Mouse (Mus musculus): ENCODE measurements around the gene Cntnap4. TPM values are rescaled to one million over a fixed set of nuclear protein-coding genes. Genes with fewer than 3 reads are reported as not detected.
"Not testable (repeated sequence)": the region's sequence is repeated elsewhere in the genome, so short reads cannot be mapped to it uniquely, and the experiment has no call there.

Cntnap4 gene
- total RNA-seq, 2 experiments from 2014 or later = not detected

DNA sequence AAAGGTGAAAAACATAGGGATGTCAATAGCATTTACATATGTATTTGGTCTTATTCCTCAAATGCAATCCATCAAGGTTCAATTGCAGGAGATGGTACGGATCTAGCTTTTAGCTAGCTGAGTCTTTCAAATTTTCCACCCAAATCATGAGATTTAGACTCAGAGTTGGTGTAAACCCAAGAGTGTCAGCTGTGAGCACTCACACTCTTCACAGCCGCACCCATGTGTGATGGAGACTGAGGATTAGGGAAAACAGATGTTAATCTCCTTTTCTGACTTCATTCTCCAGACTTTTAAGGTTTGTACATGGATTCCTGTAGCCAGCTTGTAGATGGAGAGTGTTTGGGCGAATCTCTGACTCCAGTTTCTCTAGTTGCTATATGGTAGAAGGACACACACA, 147.1 kb downstream of the Cntnap4 start:
- no peak for DNase-seq
- intact Hi-C loops (cut with DNase I) = no loop called here

DNA sequence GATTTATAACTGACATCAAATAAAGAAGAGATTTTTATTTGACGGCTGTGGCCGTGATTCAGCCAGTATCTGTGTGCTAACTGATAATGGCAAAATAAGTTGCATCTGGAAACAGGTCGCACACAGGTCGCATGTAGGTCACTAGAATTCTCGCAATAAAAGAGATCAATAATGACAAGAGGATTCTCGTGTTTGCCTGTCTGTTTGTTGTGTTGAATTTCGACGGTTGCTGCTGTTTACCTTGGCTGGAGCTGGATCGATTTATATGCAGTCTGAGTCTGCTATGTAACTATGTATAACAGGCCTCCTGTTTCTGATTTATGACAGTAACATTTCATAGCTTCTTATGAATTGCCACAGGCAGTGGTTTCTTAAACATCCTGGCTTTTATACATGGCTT, 155.1 kb downstream of the Cntnap4 start:
- intact Hi-C loops (cut with DNase I) = no loop called here

GRCm38 (mm10) chr8:112730583-112731432, 161.0 kb downstream of the Cntnap4 start:
- DNase-seq = no peak
- intact Hi-C loops (cut with DNase I) = no loop called here

More for the DNA sequence above, 155.1 kb downstream of the Cntnap4 start:
- no peak for DNase-seq

- no peak for DNase-seq
- intact Hi-C loops (cut with DNase I) = no loop called here
Observed at GRCm38 (mm10) chr8:112735575-112735974, 165.7 kb downstream of the Cntnap4 start.

- intact Hi-C loops (cut with DNase I) = no loop called here
- DNase-seq = no peak
Observed at GRCm38 (mm10) chr8:112743331-112743730, 173.5 kb downstream of the Cntnap4 start.

GRCm38 (mm10) chr8:112747296-112747695, 177.5 kb downstream of the Cntnap4 start:
- DNase-seq = no peak
- intact Hi-C loops (cut with DNase I) = no loop called here

DNA sequence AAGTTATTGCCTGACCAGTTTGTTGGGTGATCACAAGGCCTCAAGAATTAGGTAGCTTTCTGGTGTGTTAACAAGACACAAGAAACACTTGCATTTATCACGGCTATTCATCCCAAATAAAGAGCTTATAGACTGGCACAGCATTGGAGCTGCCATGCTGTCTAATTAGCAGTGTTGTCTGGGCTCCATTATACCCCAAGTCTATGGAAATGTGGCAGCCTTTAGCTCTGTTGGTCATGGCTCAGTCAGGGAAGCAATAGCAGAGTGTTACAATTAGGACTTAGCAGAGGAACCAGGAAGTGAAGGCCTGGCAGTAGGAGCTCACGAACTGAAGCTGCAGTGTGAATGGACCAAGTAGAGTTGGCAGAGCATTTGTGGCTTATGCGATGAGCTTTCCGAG, 185.3 kb downstream of the Cntnap4 start:
- intact Hi-C loops (cut with DNase I) = no loop called here
- DNase-seq = no peak

- no peak for DNase-seq
- intact Hi-C loops (cut with DNase I) = no loop called here
Observed at GRCm38 (mm10) chr8:112803058-112803457, 233.2 kb downstream of the Cntnap4 start.

GRCm38 (mm10) chr8:112809382-112809781, 239.5 kb downstream of the Cntnap4 start:
- intact Hi-C loops (cut with DNase I) = no loop called here
- DNase-seq = no peak

DNA sequence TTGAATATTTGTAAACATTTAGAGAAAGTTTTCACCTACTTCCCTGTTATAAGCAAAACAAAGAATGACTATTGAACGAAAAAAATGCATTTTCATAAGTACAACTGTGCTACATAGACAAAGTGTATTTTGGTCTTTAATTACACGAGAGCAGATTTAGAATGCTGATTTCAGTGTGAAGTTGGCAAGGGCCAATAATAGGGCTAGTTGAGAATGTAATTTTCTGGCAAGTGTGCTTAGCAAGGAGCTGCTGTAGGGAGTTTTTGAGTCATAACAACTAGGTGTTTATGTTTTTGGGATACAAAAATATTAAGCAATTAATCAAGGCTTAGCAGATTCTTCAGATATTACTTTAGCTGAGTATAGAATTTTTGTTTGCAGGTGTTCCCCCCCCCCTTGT, 271.2 kb downstream of the Cntnap4 start:
- DNase-seq = no peak
- intact Hi-C loops (cut with DNase I) = no loop called here

DNA sequence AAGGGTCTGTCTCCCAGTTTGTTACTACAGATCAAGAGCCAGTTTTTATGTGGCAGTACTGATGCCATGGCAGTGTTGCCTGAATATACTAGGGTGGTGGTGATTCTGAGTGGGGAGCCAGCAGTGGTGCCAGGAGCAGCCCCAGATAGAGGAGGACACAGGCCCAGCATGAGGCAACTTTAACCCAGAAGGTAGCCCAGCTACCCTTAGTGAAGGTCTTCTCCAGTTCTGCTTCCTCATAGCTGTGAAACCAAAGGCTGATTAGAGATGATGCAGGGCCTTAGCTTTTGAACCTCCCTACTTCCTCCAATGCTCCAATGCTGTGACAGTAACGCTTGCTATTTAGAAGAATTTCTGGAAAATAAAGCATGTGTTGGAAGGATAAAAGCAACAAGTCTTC, 279.7 kb downstream of the Cntnap4 start:
- DNase-seq; intact Hi-C loops (cut with DNase I): not testable (repeated sequence)

- no peak for DNase-seq
- intact Hi-C loops (cut with DNase I) = no loop called here
Observed at GRCm38 (mm10) chr8:112906458-112907112, 336.7 kb downstream of the Cntnap4 start.

DNA sequence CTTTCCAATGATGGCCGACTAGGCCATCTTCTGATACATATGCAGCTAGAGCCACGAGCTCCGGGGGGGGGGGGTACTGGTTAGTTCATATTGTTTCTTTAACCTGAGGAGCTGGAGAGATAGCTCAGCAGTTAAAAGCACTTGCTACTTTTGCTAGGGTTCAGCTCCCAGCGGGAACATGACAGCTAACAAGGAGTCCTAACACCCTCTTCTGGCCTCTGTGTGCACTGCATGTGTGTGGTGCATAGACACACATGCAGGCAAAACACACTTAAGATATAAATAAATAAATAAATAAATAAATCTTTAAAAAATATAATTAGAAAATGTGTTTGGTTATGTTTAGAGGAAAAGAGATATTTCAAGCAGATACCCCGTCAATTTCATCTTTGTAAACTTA, 339.7 kb downstream of the Cntnap4 start:
- intact Hi-C loops (cut with DNase I) = no loop called here
- no peak for DNase-seq

DNA sequence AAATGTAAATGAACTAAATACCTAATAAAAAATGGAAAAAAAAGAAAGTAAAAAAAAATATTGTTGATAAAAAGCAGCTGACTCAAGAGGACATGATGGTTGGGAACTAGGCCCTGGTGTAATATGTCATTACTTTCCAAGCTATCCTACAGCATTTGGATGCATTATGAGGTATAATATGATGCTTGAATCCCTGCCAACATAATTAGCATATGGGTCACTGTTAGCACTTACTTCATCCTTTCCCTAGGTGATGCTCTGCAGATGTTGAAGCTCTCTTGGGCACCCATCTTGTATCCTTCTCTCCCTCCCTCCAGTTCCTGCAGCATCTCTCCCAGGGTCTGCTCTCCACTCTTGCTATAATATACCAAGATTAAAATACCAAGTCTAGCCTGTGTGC, 341.6 kb downstream of the Cntnap4 start:
- no peak for DNase-seq

GRCm38 (mm10) chr8:112922151-112922550, 352.3 kb downstream of the Cntnap4 start:
- no peak for DNase-seq
- intact Hi-C loops (cut with DNase I) = no loop called here

More for the DNA sequence above, 341.6 kb downstream of the Cntnap4 start:
- intact Hi-C loops (cut with DNase I) = no loop called here

DNA sequence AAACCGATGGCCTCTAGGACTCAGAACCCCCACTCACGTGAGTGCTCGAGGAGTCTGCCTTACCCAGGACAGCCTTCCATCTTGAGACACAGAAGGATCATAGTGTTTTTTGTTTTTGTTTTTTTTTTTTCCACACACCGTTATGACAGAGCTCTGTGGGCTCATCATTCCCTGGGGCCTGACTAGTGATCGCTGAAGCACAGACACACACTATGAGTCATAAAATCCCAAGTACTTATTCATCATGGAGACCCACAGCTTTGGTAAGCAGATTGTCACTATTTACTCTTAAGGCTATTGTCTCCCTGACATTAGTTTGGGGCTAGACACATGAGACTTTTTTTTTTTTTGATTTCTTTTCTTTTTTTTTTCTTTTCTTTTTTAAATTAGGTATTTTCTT, 352.9 kb downstream of the Cntnap4 start:
- no peak for DNase-seq
- intact Hi-C loops (cut with DNase I) = no loop called here
